Mouse (Mus musculus): Measurements from ENCODE around the gene Mlxip. TPM values are rescaled to one million over a fixed set of nuclear protein-coding genes. Genes with fewer than 3 reads are reported as not detected.

Mlxip gene
- polyA plus RNA-seq (2016; fragmentation: Nextera tagmentation; extraction: Ambion mirVana) = 15.8 and 17.4 TPM in 2 replicates

DNA sequence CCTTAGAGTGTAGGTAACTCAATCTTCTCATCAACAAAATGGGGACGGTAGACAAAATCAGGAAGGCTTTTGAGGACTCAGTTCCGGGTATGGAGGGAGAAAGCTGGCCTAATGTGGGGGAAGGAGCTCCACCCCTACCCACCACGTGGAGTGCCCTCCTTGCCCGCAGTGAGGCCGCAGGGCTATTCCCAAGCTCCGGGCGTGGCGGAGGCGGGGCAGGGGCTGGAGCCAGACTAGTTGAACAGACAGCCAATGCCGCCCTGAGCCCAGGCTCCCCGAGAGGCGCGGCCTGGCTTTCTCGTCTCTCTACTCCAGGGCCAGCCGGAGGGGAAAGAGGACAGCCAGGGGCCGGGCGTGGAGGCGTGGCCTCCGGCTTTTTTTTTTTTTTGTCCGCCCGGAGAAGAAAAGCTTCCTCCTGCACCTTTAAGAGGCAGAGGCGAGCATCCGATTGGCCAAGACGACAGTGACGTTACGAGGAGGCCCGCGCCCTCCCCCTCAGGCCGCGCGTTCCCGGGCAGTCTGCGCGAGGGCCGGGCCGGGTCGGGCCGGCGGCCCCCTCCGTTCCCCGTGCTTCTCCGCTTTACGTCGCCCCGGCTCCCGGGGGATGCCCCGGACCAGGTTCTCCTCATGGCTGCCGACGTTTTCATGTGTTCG, at the start of gene Mlxip:
TSS of gene Mlxip (plus strand) at position 496 of the 654 bp plus-strand sequence.
- Histone ChIP-seq H3K9ac (peak within 1 kb of the TSS; percentile 78), H3K27me3 (no peaks in the 10 kb centered on the region), H3K9me3 (no peaks in the 10 kb centered on the region), H3K36me3 (no peaks in the 10 kb centered on the region), H3K4me1 (peaks cover 46% of the 10 kb centered on the region), H3K27ac (peak within 1 kb of the TSS; percentile 84), H3K4me2 (replicated peaks) (peak within 1 kb of the TSS; percentile 86), H3K4me3 (peak within 1 kb of the TSS; percentile 65)
- WGBS = under 1% methylated on average over 42 of the region's 50 CpGs
- ATAC-seq (ENCODE audit: insufficient number of reproducible peaks, insufficient read depth, low FRiP score, low TSS enrichment) = peak; percentile 94

DNA sequence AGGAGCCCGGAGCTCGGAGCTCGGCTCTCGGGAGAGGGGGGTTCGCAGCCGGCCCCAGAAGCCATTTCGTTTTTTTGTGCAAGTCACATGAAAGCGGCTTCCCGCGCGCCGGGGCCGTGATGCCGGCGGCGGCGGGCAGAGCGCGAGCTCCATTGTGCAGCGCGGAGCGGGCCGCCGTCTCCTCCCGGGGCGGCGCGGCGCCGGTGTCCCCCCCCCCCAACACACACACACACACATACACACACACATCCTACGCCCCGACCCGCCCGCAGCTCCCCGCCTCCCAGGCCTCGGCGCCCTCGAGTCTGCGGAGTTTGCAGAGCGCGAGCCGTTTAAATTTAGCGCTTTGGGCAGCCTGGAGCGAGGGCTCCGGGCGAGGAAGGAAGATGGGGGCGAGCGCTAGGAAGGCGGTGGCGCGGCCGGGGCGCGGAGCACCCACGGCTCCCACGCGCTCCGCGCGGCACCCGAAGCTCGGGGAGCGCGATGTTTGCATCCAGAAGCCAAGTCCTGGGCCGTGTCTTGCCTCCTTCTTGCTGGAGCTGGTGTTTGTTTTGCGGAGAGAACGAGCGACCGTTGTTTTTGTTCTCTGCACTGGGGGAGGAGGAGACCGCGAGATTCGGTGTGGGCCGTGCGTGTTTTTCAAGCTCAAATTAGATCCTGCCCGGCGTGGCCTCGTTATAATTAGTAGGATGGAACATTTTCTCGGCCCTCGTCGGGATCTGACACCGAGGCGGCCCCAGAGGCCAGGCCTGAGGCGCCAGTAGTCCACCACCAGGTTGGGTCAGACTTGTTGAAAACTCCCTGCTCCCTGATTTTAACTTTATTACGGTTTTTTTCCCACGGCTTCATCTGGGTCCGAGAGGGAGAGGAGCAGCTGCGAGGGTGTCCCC, 49.4 kb upstream of the Mlxip start:
- ATAC-seq (ENCODE audit: insufficient number of reproducible peaks, insufficient read depth, low FRiP score, low TSS enrichment) = peak; percentile 30
- WGBS = under 1% methylated on average over 66 of the region's 87 CpGs
- peak overlapping the region; percentile 85 for H3K4me3 ChIP-seq

DNA sequence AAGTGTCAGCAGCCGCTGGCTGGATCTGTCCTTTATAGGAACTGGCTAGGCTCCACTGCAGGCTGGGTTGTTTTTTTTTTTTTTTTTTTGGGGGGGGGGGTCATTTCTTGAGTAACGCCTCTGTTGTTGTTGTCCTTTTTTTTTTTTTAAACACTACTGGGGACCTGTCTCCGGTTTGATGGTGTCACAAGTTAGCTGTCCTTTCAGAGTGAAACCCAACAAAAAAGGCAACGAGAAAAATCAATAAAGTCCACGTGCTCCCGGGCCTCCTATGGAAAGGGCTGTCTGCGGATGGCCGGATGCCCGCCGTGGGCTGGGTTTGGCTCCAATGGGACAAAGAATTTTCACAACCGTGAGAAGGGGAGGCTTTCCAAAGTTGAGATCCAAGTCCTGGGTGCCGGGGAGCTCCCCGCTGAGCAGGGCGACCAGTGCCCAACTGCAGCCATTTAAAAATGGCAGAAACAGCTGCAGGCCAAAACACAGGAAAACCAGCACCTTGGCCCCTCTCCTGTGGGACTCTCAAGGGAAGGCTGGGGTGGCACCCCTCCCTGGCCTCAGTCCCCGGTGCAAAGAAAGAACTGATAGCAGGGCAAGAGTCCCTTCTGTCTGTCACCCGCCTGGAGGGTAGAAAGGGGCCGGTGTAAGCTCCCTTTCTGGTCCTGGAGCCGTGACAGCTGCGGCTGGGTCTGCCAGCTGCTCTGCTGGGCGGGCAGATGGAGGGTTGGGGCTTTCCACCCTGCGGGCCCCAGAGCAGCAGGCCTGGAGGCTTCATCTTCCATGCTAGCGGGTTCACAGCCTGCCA, 48.5 kb upstream of the Mlxip start:
- peaks cover 32% of the 10 kb centered on the region for H3K4me1 ChIP-seq
- under 1% methylated on average over 22 of the region's 22 CpGs for WGBS
- peaks cover 2% of the 10 kb centered on the region; the same call in 1 of the 2 replicates for H3K36me3 ChIP-seq
- H3K27ac ChIP-seq = peak overlapping the region; percentile 99
- ATAC-seq (ENCODE audit: insufficient number of reproducible peaks, insufficient read depth, low FRiP score, low TSS enrichment) = no peak
- H3K4me2 ChIP-seq (replicated peaks) = peak overlapping the region; percentile 84
- H3K9ac ChIP-seq = peak overlapping the region; percentile 94
- H3K27me3 ChIP-seq = no peaks in the 10 kb centered on the region
- peak overlapping the region; percentile 85 for H3K4me3 ChIP-seq
- H3K9me3 ChIP-seq = no peaks in the 10 kb centered on the region

More for the DNA sequence above, 49.4 kb upstream of the Mlxip start:
- H3K9me3 ChIP-seq = no peaks in the 10 kb centered on the region
- H3K4me2 ChIP-seq (replicated peaks) = peak overlapping the region; percentile 84
- H3K36me3 ChIP-seq = peaks cover 2% of the 10 kb centered on the region; the same call in 1 of the 2 replicates
- H3K4me1 ChIP-seq = peaks cover 25% of the 10 kb centered on the region
- H3K27me3 ChIP-seq = no peaks in the 10 kb centered on the region
- peak overlapping the region; percentile 99 for H3K27ac ChIP-seq
- peak overlapping the region; percentile 94 for H3K9ac ChIP-seq

DNA sequence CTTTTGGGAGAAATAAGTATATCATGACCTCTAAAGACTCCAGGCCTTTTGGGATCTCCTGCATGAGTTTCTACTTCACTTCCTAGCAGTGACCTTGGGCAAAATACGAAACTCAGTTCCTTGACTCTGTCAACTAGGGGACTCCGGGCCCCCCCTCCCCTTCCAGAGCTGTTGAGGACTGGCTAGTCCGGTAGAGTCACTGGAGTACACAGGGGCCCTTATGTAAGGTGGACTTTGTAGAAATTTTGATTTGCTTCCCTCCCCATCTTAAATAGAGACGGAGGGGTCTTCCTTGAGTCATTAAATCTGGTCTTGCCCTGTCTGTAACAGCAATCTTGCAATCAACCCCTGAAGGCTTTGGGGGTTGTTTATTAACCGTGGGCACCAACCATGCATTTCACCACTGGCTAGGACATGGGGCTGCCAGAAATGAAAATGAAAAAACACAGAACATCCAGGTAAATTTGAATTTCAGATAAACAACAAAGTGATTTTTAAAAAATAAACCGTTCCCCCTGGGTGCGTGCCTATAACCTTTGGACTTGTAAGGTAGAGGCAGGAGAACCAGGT, 47.8 kb upstream of the Mlxip start:
- Histone ChIP-seq H3K36me3 (peaks cover 3% of the 10 kb centered on the region), H3K27me3 (no peaks in the 10 kb centered on the region), H3K27ac (peak overlapping the region; percentile 99), H3K9ac (peak overlapping the region; percentile 94), H3K4me2 (replicated peaks) (peak overlapping the region; percentile 84), H3K9me3 (no peaks in the 10 kb centered on the region), H3K4me3 (peak overlapping the region; percentile 85), H3K4me1 (peaks cover 32% of the 10 kb centered on the region)
- no peak for ATAC-seq (ENCODE audit: insufficient number of reproducible peaks, insufficient read depth, low FRiP score, low TSS enrichment)
- 55% methylated on average over 7 of the region's 7 CpGs for WGBS

DNA sequence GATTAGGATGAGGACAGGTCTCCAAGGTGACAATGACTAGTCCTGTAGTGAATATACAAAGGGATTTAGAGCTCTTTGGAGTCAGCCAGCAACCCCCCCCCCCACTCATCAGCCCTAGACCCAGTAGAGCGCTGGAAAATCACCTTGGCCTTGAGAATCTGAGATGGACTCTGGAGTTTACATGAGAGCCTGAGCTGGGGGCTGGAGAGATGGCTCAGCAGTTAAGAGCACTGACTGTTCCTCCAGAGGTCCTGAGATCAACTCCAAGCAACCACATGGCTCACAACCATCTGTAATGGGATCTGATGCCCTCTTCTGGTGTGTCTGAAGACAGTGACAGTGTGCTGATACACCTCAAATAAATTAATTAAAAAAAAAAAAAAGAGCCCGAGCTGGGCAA, 46.6 kb upstream of the Mlxip start:
- WGBS = 84% methylated on average over 2 of the region's 2 CpGs
- Histone ChIP-seq H3K4me3 (no peak overlapping the region), H3K4me2 (replicated peaks) (no peak overlapping the region), H3K9me3 (no peaks in the 10 kb centered on the region), H3K27me3 (no peaks in the 10 kb centered on the region), H3K27ac (no peak overlapping the region), H3K36me3 (peaks cover 12% of the 10 kb centered on the region), H3K4me1 (peaks cover 32% of the 10 kb centered on the region), H3K9ac (no peak overlapping the region)
- no peak for ATAC-seq (ENCODE audit: insufficient number of reproducible peaks, insufficient read depth, low FRiP score, low TSS enrichment)

DNA sequence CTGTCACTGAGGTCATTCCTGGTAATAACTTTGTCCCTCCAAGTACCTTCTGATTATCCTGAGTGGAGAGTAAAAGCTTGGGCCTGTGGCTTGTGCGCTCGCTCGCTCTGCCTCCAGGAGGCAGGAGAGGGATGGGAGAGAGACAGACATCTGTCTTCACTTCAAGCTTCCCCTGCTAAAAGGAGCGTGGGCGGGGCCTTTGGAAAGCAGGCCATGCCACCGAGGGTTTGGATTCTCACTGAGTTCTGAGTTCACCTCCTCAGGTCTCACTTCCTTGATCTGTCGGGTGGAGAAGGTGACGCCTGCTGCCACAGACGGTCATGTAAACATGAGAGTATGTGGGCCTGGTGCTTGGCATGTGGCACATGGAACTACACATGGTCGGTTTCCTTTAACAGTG, 44.2 kb upstream of the Mlxip start:
- no peak for ATAC-seq (ENCODE audit: insufficient number of reproducible peaks, insufficient read depth, low FRiP score, low TSS enrichment)
- Histone ChIP-seq H3K4me1 (peaks cover 27% of the 10 kb centered on the region), H3K4me3 (no peak overlapping the region), H3K36me3 (peaks cover 14% of the 10 kb centered on the region), H3K9ac (no peak overlapping the region), H3K9me3 (no peaks in the 10 kb centered on the region), H3K27me3 (no peaks in the 10 kb centered on the region), H3K27ac (no peak overlapping the region), H3K4me2 (replicated peaks) (no peak overlapping the region)
- WGBS = 46% methylated on average over 10 of the region's 10 CpGs

DNA sequence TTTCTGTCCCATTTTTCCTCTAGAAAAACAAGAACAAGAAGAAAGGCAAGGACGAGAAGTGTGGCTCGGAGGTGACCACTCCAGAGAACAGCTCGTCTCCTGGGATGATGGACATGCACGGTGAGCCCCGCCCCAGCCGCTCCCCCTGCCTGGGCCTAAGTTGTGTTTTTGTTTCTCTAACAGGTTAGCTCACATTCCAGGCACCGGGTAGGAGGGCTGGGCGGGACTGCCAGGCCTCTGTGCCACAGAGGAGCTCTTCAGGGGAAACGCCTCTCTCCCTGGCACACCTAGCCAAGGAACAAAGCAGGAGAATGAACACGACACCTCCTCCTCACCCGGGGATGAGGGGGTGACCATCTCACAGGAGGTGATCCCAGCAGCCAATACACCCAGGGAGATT, 38.7 kb upstream of the Mlxip start:
- no peaks in the 10 kb centered on the region for H3K9me3 ChIP-seq
- ATAC-seq (ENCODE audit: insufficient number of reproducible peaks, insufficient read depth, low FRiP score, low TSS enrichment) = no peak; the same call in 1 of the 2 replicates
- H3K4me2 ChIP-seq (replicated peaks) = no peak overlapping the region
- 65% methylated on average over 11 of the region's 11 CpGs for WGBS
- H3K27me3 ChIP-seq = no peaks in the 10 kb centered on the region
- H3K36me3 ChIP-seq = peaks cover 66% of the 10 kb centered on the region
- H3K4me1 ChIP-seq = 0 out of 2 replicates have a peak, but pooled peaks cover under 1% of the 10 kb centered on the region
- H3K4me3 ChIP-seq = no peak overlapping the region
- H3K9ac ChIP-seq = no peak overlapping the region
- H3K27ac ChIP-seq = no peak overlapping the region

DNA sequence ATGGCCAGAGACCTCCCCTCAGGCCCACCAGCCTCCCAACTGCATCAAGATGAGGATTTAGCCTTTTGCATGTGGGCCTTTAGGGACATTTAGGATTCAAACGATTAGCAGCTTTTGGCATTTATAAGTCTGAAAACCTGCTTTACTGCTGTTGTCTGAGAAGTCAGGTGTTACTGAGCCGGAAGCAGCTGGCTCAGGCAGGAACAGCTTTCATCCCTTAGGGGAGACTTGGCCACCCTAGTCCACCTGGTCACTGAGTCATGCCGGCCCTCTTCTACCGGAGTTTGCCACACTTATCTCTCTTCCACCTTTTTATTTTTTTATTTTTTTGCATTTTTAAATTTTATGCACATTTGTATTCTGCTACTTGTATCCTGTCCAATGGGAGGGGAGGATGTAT, 37.3 kb upstream of the Mlxip start:
- no peak overlapping the region for H3K9ac ChIP-seq
- H3K4me1 ChIP-seq = no peaks in the 10 kb centered on the region
- no peak overlapping the region for H3K4me2 ChIP-seq (replicated peaks)
- H3K27ac ChIP-seq = no peak overlapping the region
- no peaks in the 10 kb centered on the region for H3K27me3 ChIP-seq
- no peak for ATAC-seq (ENCODE audit: insufficient number of reproducible peaks, insufficient read depth, low FRiP score, low TSS enrichment)
- no peak overlapping the region for H3K4me3 ChIP-seq
- WGBS = 90% methylated on average over 4 of the region's 4 CpGs
- peaks cover 75% of the 10 kb centered on the region for H3K36me3 ChIP-seq
- no peaks in the 10 kb centered on the region for H3K9me3 ChIP-seq

DNA sequence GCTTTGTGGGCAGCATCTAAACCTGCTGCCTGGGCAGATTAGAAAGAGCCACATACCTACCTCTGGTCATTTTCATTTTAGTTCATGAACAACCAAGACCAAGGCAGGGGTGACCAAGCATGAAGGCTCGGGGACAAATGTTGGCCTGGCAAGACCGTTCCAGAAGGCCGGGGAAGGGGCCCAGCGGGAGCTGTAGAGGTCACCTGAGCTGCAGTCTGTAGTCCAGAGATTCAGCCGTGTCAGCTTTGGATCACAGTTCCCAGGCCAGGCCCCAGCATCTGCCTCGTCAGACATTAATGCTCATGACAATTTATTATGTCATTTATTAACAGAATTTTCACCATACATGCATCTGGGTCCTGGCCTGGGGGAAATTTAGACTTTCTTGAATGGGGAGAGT, 35.2 kb upstream of the Mlxip start:
- Histone ChIP-seq H3K9me3 (no peaks in the 10 kb centered on the region), H3K4me2 (replicated peaks) (no peak overlapping the region), H3K4me1 (no peaks in the 10 kb centered on the region), H3K36me3 (peaks cover 92% of the 10 kb centered on the region), H3K4me3 (no peak overlapping the region), H3K27me3 (no peaks in the 10 kb centered on the region), H3K27ac (no peak overlapping the region), H3K9ac (no peak overlapping the region)
- ATAC-seq (ENCODE audit: insufficient number of reproducible peaks, insufficient read depth, low FRiP score, low TSS enrichment) = no peak
- WGBS = 91% methylated on average over 6 of the region's 6 CpGs

DNA sequence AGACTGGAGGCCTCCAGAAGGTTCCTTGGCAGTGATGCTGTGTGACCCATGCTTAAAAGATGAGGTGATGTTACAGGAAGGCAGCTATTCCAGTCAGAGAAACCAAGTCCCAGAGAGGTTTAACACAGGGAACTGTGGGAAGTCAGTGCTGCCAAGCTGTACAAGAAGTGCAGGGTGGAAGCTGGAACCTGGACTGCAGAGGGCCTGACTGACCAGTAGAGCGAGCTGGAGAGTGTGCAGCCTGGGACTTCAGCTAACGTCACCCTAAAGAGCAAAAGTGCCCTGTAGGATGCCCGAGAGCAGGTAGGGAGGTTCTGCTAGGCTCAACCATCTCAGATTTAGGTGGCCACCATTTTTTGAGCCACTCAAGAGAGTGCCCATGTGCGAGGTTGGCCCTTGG, 31.7 kb upstream of the Mlxip start:
- Histone ChIP-seq H3K4me2 (replicated peaks) (no peak overlapping the region), H3K36me3 (peaks cover 83% of the 10 kb centered on the region), H3K4me3 (no peak overlapping the region), H3K27ac (no peak overlapping the region), H3K27me3 (no peaks in the 10 kb centered on the region), H3K9me3 (no peaks in the 10 kb centered on the region), H3K4me1 (no peaks in the 10 kb centered on the region), H3K9ac (no peak overlapping the region)
- ATAC-seq (ENCODE audit: insufficient number of reproducible peaks, insufficient read depth, low FRiP score, low TSS enrichment) = no peak
- whole genome bisulfite sequencing = 86% methylated on average over 4 of the region's 4 CpGs

DNA sequence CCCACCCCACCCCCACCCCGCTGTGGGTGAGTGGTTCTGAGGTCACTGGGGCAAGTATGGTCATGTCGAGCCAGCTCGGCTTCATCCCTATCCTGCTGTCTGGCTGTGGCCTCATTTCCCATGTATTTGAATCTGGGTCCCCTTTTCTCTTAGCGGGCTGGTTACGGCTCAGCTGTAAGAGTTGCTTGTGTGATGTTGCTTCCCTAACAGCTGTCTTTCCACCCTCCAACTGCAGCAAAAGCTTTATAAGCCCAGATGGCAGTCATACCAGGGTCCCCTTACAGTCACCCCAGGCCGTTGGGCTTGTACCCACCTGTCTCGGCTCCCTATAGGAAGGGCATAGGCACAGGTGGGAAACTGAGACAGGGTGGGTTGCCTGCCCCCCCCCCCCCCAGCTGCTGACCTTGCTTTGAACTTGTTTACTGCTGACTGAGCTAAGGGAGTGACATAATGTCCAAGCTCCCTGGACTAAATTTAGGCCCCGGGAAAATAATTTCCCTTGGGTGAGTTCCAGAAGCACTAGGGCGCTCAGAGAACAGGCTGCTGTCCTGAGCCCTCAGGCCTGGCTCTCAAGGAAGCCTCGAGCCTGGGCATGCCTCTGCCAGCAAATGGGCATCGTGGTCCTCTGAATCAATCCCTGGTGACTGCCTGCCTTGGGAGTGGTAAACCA, 30.2 kb upstream of the Mlxip start:
- Histone ChIP-seq H3K27me3 (no peaks in the 10 kb centered on the region), H3K4me1 (no peaks in the 10 kb centered on the region), H3K4me3 (no peak overlapping the region), H3K27ac (no peak overlapping the region), H3K9ac (no peak overlapping the region), H3K36me3 (peaks cover 81% of the 10 kb centered on the region), H3K4me2 (replicated peaks) (no peak overlapping the region), H3K9me3 (no peaks in the 10 kb centered on the region)
- ATAC-seq (ENCODE audit: insufficient number of reproducible peaks, insufficient read depth, low FRiP score, low TSS enrichment) = peak; percentile 50; the same call in 1 of the 2 replicates
- 85% methylated on average over 11 of the region's 11 CpGs for whole genome bisulfite sequencing

Measured in embryonic facial prominence, embryonic 12.5 days (tissue).